25 mouse cellular contexts compared by ENCODE assay signal in the genomic region with DNA sequence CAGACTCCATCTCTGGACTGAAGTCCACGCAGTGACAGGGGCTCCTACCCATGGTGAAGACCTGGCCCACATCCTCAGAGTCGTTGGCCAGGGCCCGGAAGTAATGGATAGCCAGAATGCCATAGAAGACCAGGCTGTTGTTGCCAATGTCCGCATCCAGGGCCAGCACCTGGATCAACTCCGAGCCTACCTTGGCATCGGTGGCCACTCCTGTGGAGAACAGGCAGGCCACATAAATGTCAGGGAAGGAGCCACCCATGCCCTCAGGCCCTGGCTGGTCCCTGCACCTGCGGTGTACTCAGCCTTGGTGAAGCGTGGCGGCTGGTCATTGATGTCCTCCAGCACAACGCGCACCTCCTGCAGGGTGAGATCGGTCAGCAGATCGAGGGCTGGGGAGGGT. TPM values are rescaled to one million over a fixed set of nuclear protein-coding genes. Genes with fewer than 3 reads are reported as not detected.
DNase-seq lines count a peak whose midpoint lies in the region; ATAC-seq and TF ChIP-seq lines count a peak whose summit lies in the region.
"Had no signal": no experiment of that assay in that cellular context is flagged by ENCODE, and none has a peak within 500 bp of the region (broad histone marks: within the 10 kb centered on the region; RNA-seq: fewer than 3 reads in every experiment).

No protein-coding gene starts in this region.

- H3K4me1 ChIP-seq in cerebellum, adult 2 months (ENCODE audit: control insufficient read depth, insufficient read depth, low read length), result peaks cover 19% of the 10 kb centered on the region
- H3K4me1 ChIP-seq in hindbrain, embryonic 16.5 days (ENCODE audit: control insufficient read depth, insufficient read depth, low read depth, low read length), result no peaks in the 10 kb centered on the region
- H3K4me1 ChIP-seq: forebrain, embryonic 13.5 days; heart, embryonic 13.5 days had no signal

- no peak for TF ChIP-seq POLR2A in cerebellum, adult 2 months (IDR thresholded peaks at IDR 0.05; ENCODE audit: borderline replicate concordance, insufficient read depth, low read length)

- no peak overlapping the region for H3K4me2 ChIP-seq in hindbrain, embryonic 16.5 days (ENCODE audit: low read length)
- H3K4me2 ChIP-seq: forebrain, embryonic 13.5 days; heart, embryonic 13.5 days; hindbrain, embryonic 14.5 days had no signal

- H3K9me3 ChIP-seq in hindbrain, embryonic 16.5 days (ENCODE audit: control insufficient read depth, low read length), result no peaks in the 10 kb centered on the region
- H3K9me3 ChIP-seq: forebrain, embryonic 10.5 days; forebrain, embryonic 13.5 days; G1E; heart, embryonic 10.5 days; heart, embryonic 13.5 days had no signal

- H3K27ac ChIP-seq in cerebellum, adult 2 months (ENCODE audit: insufficient read depth, low read length), result no peak overlapping the region
- no peak overlapping the region for H3K27ac ChIP-seq in hindbrain, embryonic 16.5 days (ENCODE audit: low read depth, low read length)
- H3K27ac ChIP-seq: forebrain, embryonic 10.5 days; forebrain, embryonic 13.5 days; heart, adult 2 months; heart, embryonic 10.5 days; heart, embryonic 13.5 days; hindbrain, embryonic 14.5 days had no signal

- H3K9ac ChIP-seq in hindbrain, embryonic 16.5 days (ENCODE audit: low read depth, low read length), result no peak overlapping the region
- H3K9ac ChIP-seq: forebrain, embryonic 13.5 days; heart, embryonic 13.5 days; hindbrain, embryonic 14.5 days had no signal

- no peak for ATAC-seq in hindbrain, embryonic 16.5 days
- ATAC-seq in activated CD4-positive, CD25-positive, alpha-beta regulatory T cell, adult 4 months, result no peak
- ATAC-seq: forebrain, embryonic 13.5 days; forebrain, embryonic 16.5 days; intestine, postnatal 0 days; Patski had no signal

- WGBS in cerebellum, adult 2 months, result 19% methylated on average over 13 of the region's 13 CpGs
- WGBS in hindbrain, embryonic 16.5 days, result 85% methylated on average over 11 of the region's 13 CpGs

- peak; percentile 45 for DNase-seq in cerebellum, adult 11-12 months
- DNase-seq in cerebellum, adult 9-10 months, result no peak
- peak; percentile 56 to 69 for DNase-seq in cerebellum, adult 2 months
- DNase-seq in cerebellum, postnatal 10 days, result peak; percentile 71 to 81
- DNase-seq in cerebellum, postnatal 36 days, result peak; percentile 43
- DNase-seq: adrenal gland, adult 2 months; adrenal gland, postnatal 14 days; B cell, adult 2 months; gastrocnemius, postnatal 10 days; gastrocnemius, postnatal 36 days; heart, adult 2 months; heart, postnatal 14 days; heart, postnatal 4 days; kidney, adult 2 months had no signal

- H3K36me3 ChIP-seq in hindbrain, embryonic 16.5 days (ENCODE audit: control insufficient read depth, insufficient read depth, low read length), result no peaks in the 10 kb centered on the region
- H3K36me3 ChIP-seq: forebrain, embryonic 10.5 days; G1E; heart, embryonic 10.5 days; heart, embryonic 13.5 days had no signal

- no peak overlapping the region for H3K4me3 ChIP-seq in cerebellum, adult 2 months (replicated peaks; ENCODE audit: insufficient read depth, low read depth, low read length)
- H3K4me3 ChIP-seq in hindbrain, embryonic 16.5 days (ENCODE audit: low read length), result no peak overlapping the region
- H3K4me3 ChIP-seq: forebrain, embryonic 10.5 days; forebrain, embryonic 13.5 days; heart, adult 2 months; heart, embryonic 10.5 days; heart, embryonic 13.5 days had no signal

- H3K27me3 ChIP-seq in cerebellum, adult 2 months (ENCODE audit: control insufficient read depth, insufficient read depth, low read length), result no peaks in the 10 kb centered on the region
- no peaks in the 10 kb centered on the region for H3K27me3 ChIP-seq in hindbrain, embryonic 16.5 days (replicated peaks; ENCODE audit: control insufficient read depth, insufficient read depth, low read length)
- H3K27me3 ChIP-seq: forebrain, embryonic 13.5 days; heart, embryonic 13.5 days; Patski had no signal

- TF ChIP-seq CTCF in cerebellum, adult 2 months (IDR thresholded peaks at IDR 0.05; ENCODE audit: borderline replicate concordance, insufficient read depth, low read depth, low read length), result no peak

RNA-seq across cellular contexts. Expression of a gene that starts 33.2 kb away (rescaled TPM):
- 2,061 and 2,091 TPM in 2 replicates for polyA plus RNA-seq in cerebellum, adult 2 months (2012; rRNA removed)
- 218 and 239 TPM in 2 replicates for polyA plus RNA-seq in hindbrain, embryonic 16.5 days (2015; fragmentation: Nextera tagmentation; extraction: Ambion mirVana)
- 100 to 1,000 TPM in 1 of 2 experiments, 10 to 100 TPM in 1; 95.5 to 199 TPM for polyA plus RNA-seq in activated CD4-positive, CD25-positive, alpha-beta regulatory T cell, adult 4 months (2017; shearing (Covaris generic))

RNA-seq across cellular contexts. Expression of a gene that starts 36.0 kb away (rescaled TPM):
- 15.8 and 17.0 TPM in 2 replicates for polyA plus RNA-seq in cerebellum, adult 2 months (2012; rRNA removed)
- polyA plus RNA-seq in hindbrain, embryonic 16.5 days (2015; fragmentation: Nextera tagmentation; extraction: Ambion mirVana), result 2.4 TPM in 2 replicates
- 100 to 1,000 TPM; 182 to 186 TPM for polyA plus RNA-seq in activated CD4-positive, CD25-positive, alpha-beta regulatory T cell, adult 4 months (2017; shearing (Covaris generic))

Comparison
In these comparisons a context has a peak if more than half of its experiments do, and no peak if none do; other contexts are left out.
1. RNA of a gene that starts 36.0 kb away (polyA plus RNA-seq): 182 to 186 TPM in activated CD4-positive, CD25-positive, alpha-beta regulatory T cell, adult 4 months; 15.8 to 17.0 TPM in cerebellum, adult 2 months and 2.4 TPM in hindbrain, embryonic 16.5 days; every median in the first group is over 10 times any median in the second.